Comparison of ENCODE assay signal across 16 mouse cellular contexts in genomic region chr13:60434221-60435210, GRCm38 (mm10).
A peak's percentile ranks its signal among the peaks of the same experiment; 100 is the strongest.
DNase-seq lines count a peak whose midpoint lies in the region; ATAC-seq and TF ChIP-seq lines count a peak whose summit lies in the region.
"Had no signal": no experiment of that assay in that cellular context is flagged by ENCODE, and none has a peak within 500 bp of the region (broad histone marks: within the 10 kb centered on the region; RNA-seq: fewer than 3 reads in every experiment).

No protein-coding gene starts in this region.

- intact Hi-C loops in left cerebral cortex, postnatal 4 days (cut with DNase I): no loop called here

- H3K9me3 ChIP-seq in hindbrain, embryonic 10.5 days: 0 out of 2 replicates have a peak, but pooled peaks cover 4% of the 10 kb centered on the region
- no peaks in the 10 kb centered on the region for H3K9me3 ChIP-seq in hindbrain, embryonic 16.5 days (ENCODE audit: control insufficient read depth, low read length)
- H3K9me3 ChIP-seq in embryonic facial prominence, embryonic 13.5 days: 0 out of 2 replicates have a peak, but pooled peaks cover 4% of the 10 kb centered on the region
- 0 out of 2 replicates have a peak, but pooled peaks cover 3% of the 10 kb centered on the region for H3K9me3 ChIP-seq in limb, embryonic 14.5 days (ENCODE audit: control insufficient read depth, low read length)
- H3K9me3 ChIP-seq: forebrain, embryonic 15.5 days; hindbrain, embryonic 13.5 days had no signal

- H3K4me2 ChIP-seq in hindbrain, embryonic 16.5 days (ENCODE audit: low read length): no peak overlapping the region
- H3K4me2 ChIP-seq in embryonic facial prominence, embryonic 13.5 days: 0 out of 2 replicates have a peak overlapping the region, but pooled peaks have one; percentile 17
- H3K4me2 ChIP-seq in limb, embryonic 14.5 days (replicated peaks; ENCODE audit: low read depth, low read length, severe bottlenecking): 0 out of 2 replicates have a peak overlapping the region, but pooled peaks have one; percentile 14
- H3K4me2 ChIP-seq: forebrain, embryonic 15.5 days; hindbrain, embryonic 13.5 days had no signal

- no peak for TF ChIP-seq POLR2A in limb, embryonic 14.5 days (IDR thresholded peaks at IDR 0.05; ENCODE audit: borderline replicate concordance, extremely low read depth, insufficient read depth, insufficient read length)

- no peaks in the 10 kb centered on the region for H3K27me3 ChIP-seq in hindbrain, embryonic 10.5 days (ENCODE audit: insufficient read depth, poor library complexity, severe bottlenecking)
- no peaks in the 10 kb centered on the region for H3K27me3 ChIP-seq in hindbrain, embryonic 16.5 days (replicated peaks; ENCODE audit: control insufficient read depth, insufficient read depth, low read length)
- no peaks in the 10 kb centered on the region for H3K27me3 ChIP-seq in embryonic facial prominence, embryonic 13.5 days
- H3K27me3 ChIP-seq in limb, embryonic 14.5 days (ENCODE audit: control insufficient read depth, insufficient read depth, low read length): no peaks in the 10 kb centered on the region
- H3K27me3 ChIP-seq: forebrain, embryonic 15.5 days; hindbrain, embryonic 13.5 days had no signal

- no peaks in the 10 kb centered on the region for H3K36me3 ChIP-seq in hindbrain, embryonic 10.5 days
- no peaks in the 10 kb centered on the region for H3K36me3 ChIP-seq in hindbrain, embryonic 16.5 days (ENCODE audit: control insufficient read depth, insufficient read depth, low read length)
- H3K36me3 ChIP-seq in embryonic facial prominence, embryonic 13.5 days: no peaks in the 10 kb centered on the region
- no peaks in the 10 kb centered on the region for H3K36me3 ChIP-seq in limb, embryonic 14.5 days (ENCODE audit: control insufficient read depth, insufficient read depth, low read length)
- H3K36me3 ChIP-seq: forebrain, embryonic 15.5 days; hindbrain, embryonic 13.5 days had no signal

- H3K9ac ChIP-seq in hindbrain, embryonic 16.5 days (ENCODE audit: low read depth, low read length): no peak overlapping the region
- peak overlapping the region; percentile 37; the same call in 1 of the 2 replicates for H3K9ac ChIP-seq in embryonic facial prominence, embryonic 13.5 days
- H3K9ac ChIP-seq in limb, embryonic 14.5 days (ENCODE audit: low read depth, low read length, severe bottlenecking): no peak overlapping the region
- H3K9ac ChIP-seq: forebrain, embryonic 15.5 days; hindbrain, embryonic 13.5 days; liver, embryonic 14.5 days had no signal

- H3K27ac ChIP-seq in hindbrain, embryonic 10.5 days: 0 out of 2 replicates have a peak overlapping the region, but pooled peaks have one; percentile 9
- H3K27ac ChIP-seq in hindbrain, embryonic 16.5 days (ENCODE audit: low read depth, low read length): no peak overlapping the region
- H3K27ac ChIP-seq in embryonic facial prominence, embryonic 13.5 days: peak overlapping the region; percentile 94
- peak overlapping the region; percentile 87 for H3K27ac ChIP-seq in limb, embryonic 14.5 days (replicated peaks; ENCODE audit: low read depth, low read length)
- H3K27ac ChIP-seq: forebrain, embryonic 15.5 days; hindbrain, embryonic 13.5 days; liver, embryonic 14.5 days had no signal

- DNase-seq in hindbrain, embryonic 10.5 days (ENCODE audit: low spot score): no peak
- DNase-seq in R1 (ENCODE audit: low read depth, low spot score): peak; percentile 96
- peak; percentile 84 for DNase-seq in limb, embryonic 14.5 days (ENCODE audit: low spot score)
- no peak for DNase-seq in urinary bladder, postnatal 14 days (ENCODE audit: low spot score)
- DNase-seq in left cerebral cortex, postnatal 4 days: no peak
- DNase-seq: cerebellum, adult 9-10 months; gastrocnemius, postnatal 25 days; kidney, postnatal 4 days; lung, postnatal 36 days; midbrain, embryonic 14.5 days had no signal

- H3K4me3 ChIP-seq in hindbrain, embryonic 10.5 days: no peak overlapping the region
- H3K4me3 ChIP-seq in hindbrain, embryonic 16.5 days (ENCODE audit: low read length): no peak overlapping the region
- no peak overlapping the region for H3K4me3 ChIP-seq in embryonic facial prominence, embryonic 13.5 days
- H3K4me3 ChIP-seq in limb, embryonic 14.5 days (replicated peaks; ENCODE audit: low read length): no peak overlapping the region
- H3K4me3 ChIP-seq: forebrain, embryonic 15.5 days; hindbrain, embryonic 13.5 days had no signal

- 68% methylated on average over 11 of the region's 11 CpGs for WGBS in hindbrain, embryonic 10.5 days
- WGBS in hindbrain, embryonic 16.5 days: 70% methylated on average over 11 of the region's 11 CpGs
- 28% methylated on average over 11 of the region's 11 CpGs for WGBS in embryonic facial prominence, embryonic 13.5 days
- 25% methylated on average over 11 of the region's 11 CpGs for WGBS in limb, embryonic 14.5 days

- ATAC-seq in hindbrain, embryonic 16.5 days: no peak
- ATAC-seq in embryonic facial prominence, embryonic 13.5 days (ENCODE audit: insufficient number of reproducible peaks, insufficient read depth, low FRiP score, low TSS enrichment, low read depth): no peak
- peak; percentile 76 for ATAC-seq in limb, embryonic 14.5 days (ENCODE audit: low FRiP score, low read depth)
- no peak for ATAC-seq in megakaryocyte progenitor cell, adult 5-6 weeks (replicated peaks; ENCODE audit: poor library complexity)
- ATAC-seq: forebrain, embryonic 15.5 days had no signal

- no peaks in the 10 kb centered on the region for H3K4me1 ChIP-seq in hindbrain, embryonic 10.5 days (replicated peaks)
- H3K4me1 ChIP-seq in hindbrain, embryonic 16.5 days (ENCODE audit: control insufficient read depth, insufficient read depth, low read depth, low read length): no peaks in the 10 kb centered on the region
- H3K4me1 ChIP-seq in embryonic facial prominence, embryonic 13.5 days: peaks cover 40% of the 10 kb centered on the region
- H3K4me1 ChIP-seq in limb, embryonic 14.5 days (ENCODE audit: control insufficient read depth, insufficient read depth, low read length): peaks cover 26% of the 10 kb centered on the region
- H3K4me1 ChIP-seq: forebrain, embryonic 15.5 days; hindbrain, embryonic 13.5 days had no signal

Comparison
In these comparisons a context has a peak if more than half of its experiments do, and no peak if none do; other contexts are left out.
1. DNase-seq: peak in R1 (single experiment) and limb, embryonic 14.5 days (single experiment); none in hindbrain, embryonic 10.5 days (single experiment), urinary bladder, postnatal 14 days (single experiment) and left cerebral cortex, postnatal 4 days (single experiment).